Mouse (Mus musculus) thymus, adult 2 months (tissue): ENCODE results near the gene Nanos3. TPM values are rescaled to one million over a fixed set of nuclear protein-coding genes. Genes with fewer than 3 reads are reported as not detected.
A peak's percentile ranks its signal among the peaks of the same experiment; 100 is the strongest.

ENCODE experiments used
- DNase-seq: peaks from one replicate; pipeline ENCODE4 v3.0.0; 2021
- H3K27ac ChIP-seq: fragments of 200-500 bp; 2 replicates; pipeline ENCODE4 v1.5.1; 2012; ENCODE audit warnings: low read length, control low read depth; ENCODE audit not compliant: control insufficient read depth, insufficient read depth
- H3K27me3 ChIP-seq: fragments of 200-500 bp; 2 replicates; pipeline ENCODE4 v1.6.1; 2012; ENCODE audit warnings: mild to moderate bottlenecking, low read length, moderate library complexity, mixed read lengths; ENCODE audit not compliant: control insufficient read depth, insufficient read depth
- H3K36me3 ChIP-seq: fragments of 200-500 bp; 2 replicates; pipeline ENCODE4 v1.6.1; 2012; ENCODE audit warnings: mild to moderate bottlenecking, low read length, moderate library complexity; ENCODE audit not compliant: control insufficient read depth, insufficient read depth
- H3K4me1 ChIP-seq: fragments of 200-500 bp; replicated peaks from 2 replicates; pipeline ENCODE4 v1.6.1; 2012; ENCODE audit warnings: low read length; ENCODE audit not compliant: control insufficient read depth, insufficient read depth
- H3K4me3 ChIP-seq: fragments of 200-500 bp; 2 replicates; pipeline ENCODE4 v1.5.1; 2012; ENCODE audit warnings: mild to moderate bottlenecking, low read length, control low read depth, moderate library complexity; ENCODE audit not compliant: control insufficient read depth, insufficient read depth
- CTCF ChIP-seq: fragments of 200-500 bp; IDR thresholded peaks from 2 replicates; pipeline ENCODE4 v1.5.1; 2012; ENCODE audit warnings: mild to moderate bottlenecking, control low read depth, low read length, moderate library complexity, borderline replicate concordance; ENCODE audit not compliant: control insufficient read depth, poor library complexity, insufficient read depth; ENCODE audit errors: extremely low read depth
- POLR2A ChIP-seq: fragments of 200-500 bp; IDR thresholded peaks from 2 replicates; pipeline ENCODE4 v1.6.1; 2012; ENCODE audit warnings: mild to moderate bottlenecking, low read length, control low read depth, moderate library complexity; ENCODE audit not compliant: control insufficient read depth, poor library complexity, insufficient read depth; ENCODE audit errors: extremely low read depth
- WGBS: fragments of 180-500 bp; shearing (Covaris S2); methylation state at CpG from one replicate; pipeline ENCODE4 v1.1.7; 2018; 5-methylcytosine and 5-hydroxymethylcytosine counted together
- polyA plus RNA-seq: library from polyadenylated mRNA; depleted of rRNA; stranded (reverse); fragments of >200 nt; gene quantifications from 2 replicates; pipeline ENCODE4 v1.2.3, GENCODE M21; 2012

The Nanos3 gene
- polyA plus RNA-seq, 1 experiment, result 8.5 TPM

DNA sequence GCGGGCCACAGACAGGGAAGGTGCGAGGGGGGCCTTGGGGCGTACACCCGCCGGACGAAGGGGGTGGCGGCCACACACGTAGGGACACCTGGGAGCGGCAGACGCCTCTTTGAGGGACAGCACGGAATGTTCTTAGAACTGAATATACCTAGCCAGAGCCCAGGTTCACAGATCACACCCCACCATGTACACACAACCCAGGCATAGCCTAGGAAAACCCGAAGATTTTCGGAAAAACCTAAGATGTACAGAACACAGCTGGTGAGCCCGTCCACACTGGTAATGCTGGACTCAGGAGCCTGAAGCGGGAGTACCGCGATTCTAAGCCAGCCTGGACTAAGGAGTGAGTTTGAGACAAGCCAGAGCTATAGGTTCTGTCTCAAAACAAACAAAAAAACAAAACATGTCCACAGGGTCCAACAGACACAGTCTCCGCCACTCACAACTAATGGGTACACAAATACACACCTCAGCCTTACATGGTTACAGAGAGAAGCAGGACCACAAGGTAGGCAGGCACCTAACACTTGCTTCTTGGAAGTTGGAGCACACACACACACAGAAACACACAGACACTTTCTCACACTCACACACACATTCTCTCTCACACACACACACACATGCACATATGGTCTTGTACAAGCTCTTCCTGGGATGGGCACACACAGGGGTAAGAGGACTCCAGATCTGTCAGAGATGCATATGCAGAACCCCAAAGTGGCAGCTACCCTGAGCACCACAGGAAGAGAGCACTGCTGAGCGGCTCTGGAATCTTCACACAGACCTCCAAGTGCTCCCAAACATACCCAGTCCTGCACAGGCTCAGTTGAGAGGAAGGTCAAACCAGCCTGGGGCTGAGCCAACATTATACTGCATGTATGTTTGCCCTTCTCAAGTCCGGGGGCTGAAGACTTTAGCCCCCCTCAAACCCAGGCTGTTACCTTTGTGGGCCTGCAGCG is 653 bp downstream of the Nanos3 start:
- no peak for DNase-seq
- 22% methylated on average over 21 of the region's 21 CpGs for WGBS
- Histone ChIP-seq H3K36me3 (no peaks in the 10 kb centered on the region), H3K27ac (peak overlapping the region; percentile 96), H3K4me1 (peaks cover 36% of the 10 kb centered on the region), H3K27me3 (no peaks in the 10 kb centered on the region), H3K4me3 (peak overlapping the region; percentile 54)
- no peak for TF ChIP-seq CTCF

DNA sequence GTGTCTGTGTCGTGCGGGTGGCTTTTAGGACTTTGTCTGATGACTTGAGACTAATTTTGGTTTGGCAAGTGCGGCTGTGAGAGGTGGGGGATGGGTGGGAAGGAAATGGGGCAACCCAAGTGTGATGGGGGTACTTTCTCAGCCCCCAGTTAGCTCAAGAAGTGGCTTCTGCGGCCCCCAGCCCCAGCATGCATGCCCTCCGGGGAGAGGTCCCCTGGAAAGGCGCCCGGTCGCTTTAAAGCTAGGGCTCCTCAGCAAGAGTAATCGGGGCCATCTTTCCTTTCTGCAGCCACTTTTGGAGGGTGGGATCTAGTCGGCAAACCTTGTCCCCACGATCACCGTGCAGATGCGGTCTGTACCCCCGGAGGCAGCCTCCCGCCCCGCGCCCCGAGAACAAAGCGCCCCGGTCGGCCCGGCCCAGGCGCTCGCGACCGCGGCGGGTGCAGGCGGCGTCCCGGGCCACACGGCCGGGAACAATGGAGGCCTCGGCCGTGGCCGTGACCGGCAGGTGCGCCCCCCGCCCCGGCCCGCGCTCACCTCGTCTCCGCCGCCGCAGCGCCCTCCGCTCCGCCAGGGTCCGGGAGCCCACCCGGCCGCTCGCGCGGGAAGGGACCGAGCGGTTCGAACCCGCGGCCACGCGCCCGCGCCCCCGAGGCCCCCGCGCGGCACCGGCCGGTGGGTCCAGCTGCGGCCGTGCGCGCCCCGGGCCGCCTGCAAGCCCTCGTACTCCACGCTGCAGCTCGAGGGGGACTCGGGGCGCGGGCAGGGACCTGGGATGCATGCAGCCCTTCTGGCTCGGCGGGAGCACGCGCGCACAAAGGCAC is 1.5 kb downstream of the Nanos3 start:
- no peaks in the 10 kb centered on the region for H3K36me3 ChIP-seq
- DNase-seq, result peak; percentile 70
- H3K4me1 ChIP-seq, result peaks cover 40% of the 10 kb centered on the region
- peak overlapping the region; percentile 96 for H3K27ac ChIP-seq
- TF ChIP-seq CTCF, result no peak
- 0 out of 2 replicates have a peak, but pooled peaks have one; percentile 25 for TF ChIP-seq POLR2A
- H3K4me3 ChIP-seq, result peak overlapping the region; percentile 54
- H3K27me3 ChIP-seq, result no peaks in the 10 kb centered on the region
- under 1% methylated on average over 85 of the region's 87 CpGs for WGBS

GRCm38 (mm10) chr8:84182833-84183232 is 2.2 kb downstream of the Nanos3 start:
- TF ChIP-seq POLR2A (no peak), CTCF (no peak)
- H3K4me3 ChIP-seq, result peak overlapping the region; percentile 54
- H3K4me1 ChIP-seq, result peaks cover 47% of the 10 kb centered on the region
- WGBS, result 8% methylated on average over 4 of the region's 4 CpGs
- no peaks in the 10 kb centered on the region for H3K27me3 ChIP-seq
- no peaks in the 10 kb centered on the region for H3K36me3 ChIP-seq
- H3K27ac ChIP-seq, result peak overlapping the region; percentile 96
- DNase-seq, result no peak

GRCm38 (mm10) chr8:84180530-84181190 is 4.4 kb downstream of the Nanos3 start:
- TF ChIP-seq CTCF (no peak), POLR2A (peak; percentile 55; the same call in 1 of the 2 replicates)
- no peaks in the 10 kb centered on the region for H3K27me3 ChIP-seq
- peak overlapping the region; percentile 16 for H3K4me3 ChIP-seq
- H3K27ac ChIP-seq, result peak overlapping the region; percentile 13; the same call in 1 of the 2 replicates
- DNase-seq, result peak; percentile 76
- no peaks in the 10 kb centered on the region for H3K36me3 ChIP-seq
- peaks cover 58% of the 10 kb centered on the region for H3K4me1 ChIP-seq
- 15% methylated on average over 16 of the region's 16 CpGs for WGBS

DNA sequence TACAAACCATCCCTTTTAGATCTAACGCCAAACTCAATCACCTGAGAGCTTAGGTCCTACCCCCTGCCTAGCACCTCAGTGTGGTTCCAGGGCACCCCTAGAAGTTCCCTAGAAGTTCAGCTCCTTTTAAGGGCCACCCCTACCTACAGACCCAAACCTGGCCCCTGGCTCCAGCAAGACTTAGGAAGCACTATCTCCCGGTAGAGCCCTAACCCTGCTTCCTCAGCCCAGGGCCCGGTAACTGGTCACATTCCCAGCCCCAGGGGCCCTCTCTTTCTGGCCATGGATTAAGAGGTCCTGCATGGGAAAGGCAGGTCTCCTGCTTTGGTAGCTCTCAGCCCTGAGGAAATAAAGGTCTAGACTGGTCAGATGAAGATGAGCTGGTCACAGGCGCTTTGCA is 5.1 kb downstream of the Nanos3 start:
- no peaks in the 10 kb centered on the region for H3K27me3 ChIP-seq
- no peaks in the 10 kb centered on the region for H3K36me3 ChIP-seq
- H3K4me1 ChIP-seq, result peaks cover 62% of the 10 kb centered on the region
- no peak overlapping the region for H3K4me3 ChIP-seq
- H3K27ac ChIP-seq, result no peak overlapping the region
- DNase-seq, result no peak
- TF ChIP-seq CTCF (no peak), POLR2A (no peak)
- WGBS, result 81% methylated on average over 4 of the region's 4 CpGs

DNA sequence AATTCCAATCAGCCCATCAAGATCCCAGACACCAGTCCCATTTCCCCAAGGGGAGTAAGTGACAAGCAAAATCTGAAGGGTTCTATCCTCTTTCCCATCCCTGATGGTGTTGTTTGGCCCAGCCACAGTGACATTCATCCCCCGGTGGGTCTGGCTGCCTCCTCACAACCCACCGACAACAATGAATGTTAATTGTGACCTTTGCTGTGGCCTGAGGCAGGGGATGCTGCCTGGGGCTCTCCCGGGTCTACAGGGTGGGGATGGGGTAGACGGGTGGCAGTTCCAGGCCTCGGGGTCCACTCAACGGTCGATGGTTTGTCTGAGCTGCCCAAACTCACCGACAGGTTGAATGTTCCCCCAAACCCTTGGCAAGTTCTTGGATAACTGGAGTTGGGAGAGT is 6.4 kb downstream of the Nanos3 start:
- DNase-seq, result no peak
- Histone ChIP-seq H3K4me1 (peaks cover 52% of the 10 kb centered on the region), H3K27ac (peak overlapping the region; percentile 7; the same call in 1 of the 2 replicates), H3K4me3 (no peak overlapping the region), H3K36me3 (no peaks in the 10 kb centered on the region), H3K27me3 (no peaks in the 10 kb centered on the region)
- TF ChIP-seq POLR2A, result no peak
- TF ChIP-seq CTCF, result no peak
- WGBS, result 96% methylated on average over 8 of the region's 8 CpGs
